Mouse (Mus musculus): ENCODE data around the gene Tfap2d. TPM values are rescaled to one million over a fixed set of nuclear protein-coding genes. Genes with fewer than 3 reads are reported as not detected.

The Tfap2d gene
- not detected for polyA plus RNA-seq (2021)

GRCm38 (mm10) chr1:19102631-19103030 is at the start of gene Tfap2d:
Gene Tfap2d (plus strand): TSS chr1:19103022.
- ChIA-PET POLR2A (no interaction called here), CTCF (no interaction called here)
- in situ Hi-C loops (cut with MboI; ENCODE audit: low pct_unique_long_range_greater_than_20kb) = no loop called here
- TF ChIP-seq CTCF (IDR thresholded peaks at IDR 0.05) = no peak
- peaks cover 30% of the 10 kb centered on the region for H3K27me3 ChIP-seq
- no peak for DNase-seq (ENCODE audit: low read depth, low spot score)
- ATAC-seq = no peak

- ATAC-seq (no peak), DNase-seq (ENCODE audit: low read depth, low spot score) (no peak)
- CTCF ChIA-PET = interaction anchor here (1.0 to 1.3 kb wide), 3 partner anchors 11 to 16 kb away, joined by 3 to 4 read pairs (median 3); no protein-coding TSS in a partner anchor
- in situ Hi-C loops (cut with MboI; ENCODE audit: low pct_unique_long_range_greater_than_20kb) = no loop called here
- TF ChIP-seq CTCF (IDR thresholded peaks at IDR 0.05) = peak; percentile 27
- POLR2A ChIA-PET = no interaction called here
- H3K27me3 ChIP-seq = no peaks in the 10 kb centered on the region
These were observed 46.5 kb upstream of the Tfap2d start for GRCm38 (mm10) chr1:19056300-19056699.

GRCm38 (mm10) chr1:19056861-19057260 is 46.0 kb upstream of the Tfap2d start:
- POLR2A ChIA-PET = no interaction called here
- in situ Hi-C loops (cut with MboI; ENCODE audit: low pct_unique_long_range_greater_than_20kb) = no loop called here
- CTCF ChIA-PET = interaction anchor here (1.0 to 1.3 kb wide), 3 partner anchors 10 to 15 kb away, joined by 3 to 4 read pairs (median 3); no protein-coding TSS in a partner anchor
- H3K27me3 ChIP-seq = no peaks in the 10 kb centered on the region
- no peak for DNase-seq (ENCODE audit: low read depth, low spot score)
- no peak for ATAC-seq
- TF ChIP-seq CTCF (IDR thresholded peaks at IDR 0.05) = no peak

- no peak for TF ChIP-seq CTCF (IDR thresholded peaks at IDR 0.05)
- ChIA-PET POLR2A (interaction anchor here (0.7 kb wide), 1 partner anchor 226 kb away, joined by 6 read pairs; no protein-coding TSS in a partner anchor), CTCF (no interaction called here)
- in situ Hi-C loops (cut with MboI; ENCODE audit: low pct_unique_long_range_greater_than_20kb) = no loop called here
- DNase-seq (ENCODE audit: low read depth, low spot score) = no peak
- H3K27me3 ChIP-seq = no peaks in the 10 kb centered on the region
- ATAC-seq = no peak
These were observed 14.7 kb upstream of the Tfap2d start for GRCm38 (mm10) chr1:19088078-19088477.

GRCm38 (mm10) chr1:19096921-19097320 is 5.9 kb upstream of the Tfap2d start:
- ChIA-PET POLR2A (no interaction called here), CTCF (no interaction called here)
- no peak for TF ChIP-seq CTCF (IDR thresholded peaks at IDR 0.05)
- ATAC-seq (no peak), DNase-seq (ENCODE audit: low read depth, low spot score) (no peak)
- H3K27me3 ChIP-seq = peaks cover 8% of the 10 kb centered on the region
- in situ Hi-C loops (cut with MboI; ENCODE audit: low pct_unique_long_range_greater_than_20kb) = no loop called here

GRCm38 (mm10) chr1:19103316-19103715 is 494 bp downstream of the Tfap2d start:
- H3K27me3 ChIP-seq = peaks cover 30% of the 10 kb centered on the region
- DNase-seq (ENCODE audit: low read depth, low spot score) = no peak
- in situ Hi-C loops (cut with MboI; ENCODE audit: low pct_unique_long_range_greater_than_20kb) = no loop called here
- CTCF ChIA-PET = no interaction called here
- TF ChIP-seq CTCF (IDR thresholded peaks at IDR 0.05) = no peak
- POLR2A ChIA-PET = no interaction called here
- ATAC-seq = no peak

- CTCF ChIA-PET = no interaction called here
- TF ChIP-seq CTCF (IDR thresholded peaks at IDR 0.05) = no peak
- in situ Hi-C loops (cut with MboI; ENCODE audit: low pct_unique_long_range_greater_than_20kb) = no loop called here
- POLR2A ChIA-PET = no interaction called here
- DNase-seq (ENCODE audit: low read depth, low spot score) (no peak), ATAC-seq (no peak)
- peaks cover 30% of the 10 kb centered on the region for H3K27me3 ChIP-seq
These were observed 937 bp downstream of the Tfap2d start for GRCm38 (mm10) chr1:19103776-19104142.

- POLR2A ChIA-PET = no interaction called here
- in situ Hi-C loops (cut with MboI; ENCODE audit: low pct_unique_long_range_greater_than_20kb) = no loop called here
- ATAC-seq (no peak), DNase-seq (ENCODE audit: low read depth, low spot score) (no peak)
- TF ChIP-seq CTCF (IDR thresholded peaks at IDR 0.05) = no peak
- peaks cover 30% of the 10 kb centered on the region for H3K27me3 ChIP-seq
- CTCF ChIA-PET = no interaction called here
These were observed 1.5 kb downstream of the Tfap2d start for GRCm38 (mm10) chr1:19104143-19104857.

GRCm38 (mm10) chr1:19106401-19106800 is 3.6 kb downstream of the Tfap2d start:
- DNase-seq (ENCODE audit: low read depth, low spot score) = no peak
- in situ Hi-C loops (cut with MboI; ENCODE audit: low pct_unique_long_range_greater_than_20kb) = no loop called here
- no peak for ATAC-seq
- TF ChIP-seq CTCF (IDR thresholded peaks at IDR 0.05) = no peak
- ChIA-PET CTCF (no interaction called here), POLR2A (no interaction called here)
- peaks cover 41% of the 10 kb centered on the region for H3K27me3 ChIP-seq

- in situ Hi-C loops (cut with MboI; ENCODE audit: low pct_unique_long_range_greater_than_20kb) = no loop called here
- TF ChIP-seq CTCF (IDR thresholded peaks at IDR 0.05) = no peak
- CTCF ChIA-PET = no interaction called here
- POLR2A ChIA-PET = no interaction called here
- ATAC-seq = no peak
- H3K27me3 ChIP-seq = peaks cover 39% of the 10 kb centered on the region
- DNase-seq (ENCODE audit: low read depth, low spot score) = no peak
These were observed 4.3 kb downstream of the Tfap2d start for GRCm38 (mm10) chr1:19106841-19107800.

- TF ChIP-seq CTCF (IDR thresholded peaks at IDR 0.05) = no peak
- DNase-seq (ENCODE audit: low read depth, low spot score) (no peak), ATAC-seq (no peak)
- CTCF ChIA-PET = no interaction called here
- H3K27me3 ChIP-seq = peaks cover 33% of the 10 kb centered on the region
- POLR2A ChIA-PET = no interaction called here
- in situ Hi-C loops (cut with MboI; ENCODE audit: low pct_unique_long_range_greater_than_20kb) = no loop called here
These were observed 5.0 kb downstream of the Tfap2d start for GRCm38 (mm10) chr1:19107801-19108200.

Measured in Patski (cell line).